Mouse (Mus musculus): ENCODE measurements around the gene P2ry6. TPM values are rescaled to one million over a fixed set of nuclear protein-coding genes. Genes with fewer than 3 reads are reported as not detected.

The P2ry6 gene
- polyA plus RNA-seq, 1 experiment from 2014 or later = 2.3 TPM

- 32% methylated on average over 3 of the region's 3 CpGs for WGBS
- no peaks in the 10 kb centered on the region for H3K36me3 ChIP-seq (ENCODE audit: control insufficient read depth, insufficient read depth, low read length)
- H3K4me3 ChIP-seq (ENCODE audit: low read depth, low read length) = no peak overlapping the region
- H3K4me1 ChIP-seq (ENCODE audit: control insufficient read depth, insufficient read depth, low read length) = no peaks in the 10 kb centered on the region
- ATAC-seq (no peak), DNase-seq (ENCODE audit: low spot score) (no peak)
- peaks cover 18% of the 10 kb centered on the region for H3K27me3 ChIP-seq (replicated peaks; ENCODE audit: control insufficient read depth, insufficient read depth, low read length)
- no peak overlapping the region for H3K27ac ChIP-seq (ENCODE audit: low read depth, low read length)
- no peaks in the 10 kb centered on the region for H3K9me3 ChIP-seq (replicated peaks; ENCODE audit: control insufficient read depth, low read length)
- no peak overlapping the region for H3K9ac ChIP-seq (ENCODE audit: low read length)
- H3K4me2 ChIP-seq (ENCODE audit: low read length) = no peak overlapping the region
Measured at GRCm38 (mm10) chr7:100972875-100973274, 1.6 kb downstream of the P2ry6 start.

DNA sequence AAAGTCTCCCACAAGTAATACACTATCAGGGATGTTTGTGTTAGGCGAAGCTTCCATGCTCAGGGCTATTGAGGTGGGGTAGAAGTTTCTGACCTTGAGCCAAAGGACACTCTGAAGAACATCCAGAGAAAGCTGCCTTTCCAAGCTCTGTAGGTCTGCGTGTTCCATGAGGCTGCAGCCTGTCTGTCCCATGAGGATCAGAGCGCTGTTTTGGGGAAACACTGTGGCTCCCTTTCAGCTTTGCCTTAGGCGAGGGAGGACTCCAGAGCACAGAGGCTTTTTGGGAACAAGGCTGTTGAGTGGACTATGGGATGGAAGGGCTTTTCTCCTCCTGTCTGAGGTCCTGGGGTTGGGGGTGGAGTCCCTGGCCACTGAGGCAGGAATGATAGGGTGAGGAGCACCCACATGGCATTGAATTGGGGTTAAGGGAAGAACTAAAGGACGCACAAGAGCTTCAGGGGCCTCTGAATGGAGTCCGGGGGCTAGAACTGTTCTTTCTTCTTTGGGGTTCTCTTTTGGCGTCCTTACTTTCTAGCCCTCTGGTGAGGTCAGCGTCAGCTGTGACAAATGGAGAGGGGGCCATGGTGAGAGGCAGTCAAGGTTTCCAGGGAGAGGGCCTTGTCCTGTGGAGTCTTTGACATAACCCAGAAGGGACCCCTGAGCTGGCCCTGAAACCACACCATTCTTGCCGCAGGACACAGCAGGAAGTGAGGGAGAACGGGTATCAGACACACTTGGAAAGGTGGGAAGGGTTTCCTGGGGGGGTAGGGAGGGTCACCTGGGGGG is 5.4 kb downstream of the P2ry6 start:
- WGBS = 84% methylated on average over 10 of the region's 10 CpGs
- ATAC-seq = no peak
- no peaks in the 10 kb centered on the region for H3K36me3 ChIP-seq (ENCODE audit: control insufficient read depth, insufficient read depth, low read length)

DNA sequence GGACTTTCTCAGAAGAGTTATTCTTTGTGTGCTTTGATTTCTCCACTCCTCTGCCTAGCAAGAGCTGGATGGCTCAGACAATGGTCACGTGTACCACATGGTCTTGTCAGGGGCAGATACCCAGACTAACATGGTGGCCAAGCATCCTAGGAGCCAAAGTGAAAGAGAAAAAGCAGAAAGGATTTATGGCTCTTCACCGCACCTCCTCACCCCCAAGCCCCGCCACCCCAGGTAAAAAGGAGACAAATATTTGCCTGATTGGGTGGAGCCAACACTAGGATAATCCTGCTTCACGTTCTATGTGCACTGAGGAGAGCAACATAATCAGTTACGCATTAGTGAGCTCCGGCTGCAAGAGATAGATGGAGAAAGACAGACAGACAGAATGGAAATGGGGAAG is 6.1 kb downstream of the P2ry6 start:
- no peaks in the 10 kb centered on the region for H3K9me3 ChIP-seq (replicated peaks; ENCODE audit: control insufficient read depth, low read length)
- H3K9ac ChIP-seq (ENCODE audit: low read length) = no peak overlapping the region
- H3K4me3 ChIP-seq (ENCODE audit: low read depth, low read length) = no peak overlapping the region
- no peak for DNase-seq (ENCODE audit: low spot score)
- no peak overlapping the region for H3K4me2 ChIP-seq (ENCODE audit: low read length)
- no peaks in the 10 kb centered on the region for H3K36me3 ChIP-seq (ENCODE audit: control insufficient read depth, insufficient read depth, low read length)
- no peaks in the 10 kb centered on the region for H3K4me1 ChIP-seq (ENCODE audit: control insufficient read depth, insufficient read depth, low read length)
- no peak overlapping the region for H3K27ac ChIP-seq (ENCODE audit: low read depth, low read length)
- peaks cover under 1% of the 10 kb centered on the region; the same call in 1 of the 2 replicates for H3K27me3 ChIP-seq (replicated peaks; ENCODE audit: control insufficient read depth, insufficient read depth, low read length)
- ATAC-seq = no peak
- whole genome bisulfite sequencing = 75% methylated on average over 6 of the region's 6 CpGs

More for the DNA sequence above, 5.4 kb downstream of the P2ry6 start:
- Histone ChIP-seq H3K9me3 (replicated peaks; ENCODE audit: control insufficient read depth, low read length) (no peaks in the 10 kb centered on the region), H3K4me3 (ENCODE audit: low read depth, low read length) (no peak overlapping the region), H3K9ac (ENCODE audit: low read length) (no peak overlapping the region), H3K4me2 (ENCODE audit: low read length) (no peak overlapping the region), H3K27ac (ENCODE audit: low read depth, low read length) (no peak overlapping the region), H3K27me3 (replicated peaks; ENCODE audit: control insufficient read depth, insufficient read depth, low read length) (peaks cover 8% of the 10 kb centered on the region), H3K4me1 (ENCODE audit: control insufficient read depth, insufficient read depth, low read length) (no peaks in the 10 kb centered on the region)
- DNase-seq (ENCODE audit: low spot score) = no peak

- no peak overlapping the region for H3K27ac ChIP-seq (ENCODE audit: low read depth, low read length)
- no peaks in the 10 kb centered on the region for H3K27me3 ChIP-seq (replicated peaks; ENCODE audit: control insufficient read depth, insufficient read depth, low read length)
- no peak overlapping the region for H3K4me3 ChIP-seq (ENCODE audit: low read depth, low read length)
- no peak for DNase-seq (ENCODE audit: low spot score)
- H3K4me2 ChIP-seq (ENCODE audit: low read length) = no peak overlapping the region
- WGBS = 75% methylated on average over 9 of the region's 9 CpGs
- H3K36me3 ChIP-seq (ENCODE audit: control insufficient read depth, insufficient read depth, low read length) = no peaks in the 10 kb centered on the region
- H3K9ac ChIP-seq (ENCODE audit: low read length) = no peak overlapping the region
- no peaks in the 10 kb centered on the region for H3K9me3 ChIP-seq (replicated peaks; ENCODE audit: control insufficient read depth, low read length)
- no peak for ATAC-seq
- H3K4me1 ChIP-seq (ENCODE audit: control insufficient read depth, insufficient read depth, low read length) = no peaks in the 10 kb centered on the region
Measured at GRCm38 (mm10) chr7:100967850-100968249, 6.6 kb downstream of the P2ry6 start.

- no peak for ATAC-seq
Measured at GRCm38 (mm10) chr7:100966014-100966413, 8.4 kb downstream of the P2ry6 start.

DNA sequence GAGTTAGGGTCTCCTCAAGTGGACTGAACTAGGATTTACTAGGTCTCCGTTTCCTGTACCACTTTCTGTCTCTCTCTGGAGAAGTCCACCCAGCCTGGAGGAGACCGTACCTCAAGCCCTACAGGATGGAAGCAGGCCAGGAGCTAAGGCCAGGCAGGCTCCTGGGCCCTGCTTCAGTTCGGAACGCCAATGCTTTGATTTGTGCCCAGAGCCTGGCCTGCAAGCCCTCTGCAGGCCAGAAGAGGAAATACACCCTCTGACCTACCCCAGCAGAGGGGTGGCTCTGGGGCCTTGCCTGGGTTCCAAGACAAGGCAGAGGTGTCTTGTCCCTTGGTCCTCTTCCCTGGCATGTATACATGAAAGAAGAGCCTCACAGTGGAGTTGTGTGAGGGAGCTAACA is 9.4 kb downstream of the P2ry6 start:
- DNase-seq (ENCODE audit: low spot score) = peak; percentile 52
- peak; percentile 48; the same call in 1 of the 2 replicates for ATAC-seq

More at GRCm38 (mm10) chr7:100966014-100966413, 8.4 kb downstream of the P2ry6 start:
- Histone ChIP-seq H3K4me3 (ENCODE audit: low read depth, low read length) (no peak overlapping the region), H3K36me3 (ENCODE audit: control insufficient read depth, insufficient read depth, low read length) (no peaks in the 10 kb centered on the region), H3K27me3 (replicated peaks; ENCODE audit: control insufficient read depth, insufficient read depth, low read length) (no peaks in the 10 kb centered on the region), H3K9ac (ENCODE audit: low read length) (no peak overlapping the region), H3K27ac (ENCODE audit: low read depth, low read length) (no peak overlapping the region), H3K4me1 (ENCODE audit: control insufficient read depth, insufficient read depth, low read length) (no peaks in the 10 kb centered on the region), H3K9me3 (replicated peaks; ENCODE audit: control insufficient read depth, low read length) (no peaks in the 10 kb centered on the region), H3K4me2 (ENCODE audit: low read length) (no peak overlapping the region)
- DNase-seq (ENCODE audit: low spot score) = no peak
- WGBS = 71% methylated on average over 7 of the region's 7 CpGs

GRCm38 (mm10) chr7:100964242-100964641 is 10.2 kb downstream of the P2ry6 start:
- no peak overlapping the region for H3K27ac ChIP-seq (ENCODE audit: low read depth, low read length)
- no peak for DNase-seq (ENCODE audit: low spot score)
- no peaks in the 10 kb centered on the region for H3K36me3 ChIP-seq (ENCODE audit: control insufficient read depth, insufficient read depth, low read length)
- H3K27me3 ChIP-seq (replicated peaks; ENCODE audit: control insufficient read depth, insufficient read depth, low read length) = no peaks in the 10 kb centered on the region
- H3K4me2 ChIP-seq (ENCODE audit: low read length) = no peak overlapping the region
- H3K9me3 ChIP-seq (replicated peaks; ENCODE audit: control insufficient read depth, low read length) = no peaks in the 10 kb centered on the region
- no peak overlapping the region for H3K9ac ChIP-seq (ENCODE audit: low read length)
- WGBS = 61% methylated on average over 6 of the region's 6 CpGs
- no peak overlapping the region for H3K4me3 ChIP-seq (ENCODE audit: low read depth, low read length)
- no peaks in the 10 kb centered on the region for H3K4me1 ChIP-seq (ENCODE audit: control insufficient read depth, insufficient read depth, low read length)
- no peak for ATAC-seq

More for the DNA sequence above, 9.4 kb downstream of the P2ry6 start:
- H3K4me1 ChIP-seq (ENCODE audit: control insufficient read depth, insufficient read depth, low read length) = no peaks in the 10 kb centered on the region
- H3K9ac ChIP-seq (ENCODE audit: low read length) = no peak overlapping the region
- H3K4me3 ChIP-seq (ENCODE audit: low read depth, low read length) = no peak overlapping the region
- no peak overlapping the region for H3K27ac ChIP-seq (ENCODE audit: low read depth, low read length)
- H3K27me3 ChIP-seq (replicated peaks; ENCODE audit: control insufficient read depth, insufficient read depth, low read length) = no peaks in the 10 kb centered on the region
- no peaks in the 10 kb centered on the region for H3K36me3 ChIP-seq (ENCODE audit: control insufficient read depth, insufficient read depth, low read length)
- no peak overlapping the region for H3K4me2 ChIP-seq (ENCODE audit: low read length)
- no peaks in the 10 kb centered on the region for H3K9me3 ChIP-seq (replicated peaks; ENCODE audit: control insufficient read depth, low read length)
- WGBS = 18% methylated on average over 4 of the region's 4 CpGs

DNA sequence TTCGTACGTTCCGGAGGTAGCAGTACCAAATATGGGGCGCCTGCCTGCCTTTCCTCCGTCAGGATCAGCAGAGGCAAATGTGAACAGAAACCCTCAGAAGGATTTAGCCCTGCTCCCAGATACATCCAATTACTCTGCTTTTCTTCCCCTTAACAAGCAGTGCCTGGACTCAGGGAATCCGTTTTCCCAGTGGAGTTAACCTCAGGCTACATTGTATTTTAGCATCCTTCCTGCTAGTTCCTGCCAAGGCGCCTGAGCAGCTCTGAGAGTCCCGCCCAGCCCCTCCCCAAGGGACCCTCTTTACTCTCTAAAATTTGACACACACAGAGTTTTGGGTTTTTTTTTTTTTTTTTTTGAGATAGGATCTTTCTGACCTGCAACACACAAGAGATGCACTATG is 11.1 kb downstream of the P2ry6 start:
- Histone ChIP-seq H3K36me3 (ENCODE audit: control insufficient read depth, insufficient read depth, low read length) (no peaks in the 10 kb centered on the region), H3K4me2 (ENCODE audit: low read length) (no peak overlapping the region), H3K9ac (ENCODE audit: low read length) (no peak overlapping the region), H3K27me3 (replicated peaks; ENCODE audit: control insufficient read depth, insufficient read depth, low read length) (no peaks in the 10 kb centered on the region), H3K4me1 (ENCODE audit: control insufficient read depth, insufficient read depth, low read length) (no peaks in the 10 kb centered on the region), H3K9me3 (replicated peaks; ENCODE audit: control insufficient read depth, low read length) (no peaks in the 10 kb centered on the region), H3K4me3 (ENCODE audit: low read depth, low read length) (no peak overlapping the region), H3K27ac (ENCODE audit: low read depth, low read length) (no peak overlapping the region)
- 65% methylated on average over 8 of the region's 8 CpGs for WGBS
- DNase-seq (ENCODE audit: low spot score) (no peak), ATAC-seq (no peak)

DNA sequence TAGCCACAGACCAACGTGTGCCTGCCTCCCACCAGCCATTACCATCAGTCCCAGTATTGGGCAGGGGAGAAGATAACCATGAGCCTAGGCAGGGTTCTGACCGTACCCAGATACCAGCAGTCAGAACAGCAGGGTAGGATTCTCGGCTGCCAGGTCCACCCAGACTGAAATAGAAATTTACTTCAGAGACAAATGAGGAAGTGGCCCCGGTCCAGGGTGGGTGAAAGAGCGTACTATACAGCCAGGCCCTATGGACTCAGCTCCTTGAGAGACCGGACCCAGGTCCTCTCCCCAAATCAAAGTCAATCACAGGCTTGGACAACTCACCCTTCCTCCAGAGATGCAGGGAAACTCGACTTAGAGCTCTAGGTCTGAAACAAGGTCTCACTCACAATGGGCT is 13.3 kb downstream of the P2ry6 start:
- Histone ChIP-seq H3K36me3 (ENCODE audit: control insufficient read depth, insufficient read depth, low read length) (no peaks in the 10 kb centered on the region), H3K4me2 (ENCODE audit: low read length) (no peak overlapping the region), H3K27ac (ENCODE audit: low read depth, low read length) (no peak overlapping the region), H3K27me3 (replicated peaks; ENCODE audit: control insufficient read depth, insufficient read depth, low read length) (no peaks in the 10 kb centered on the region), H3K4me1 (ENCODE audit: control insufficient read depth, insufficient read depth, low read length) (no peaks in the 10 kb centered on the region), H3K4me3 (ENCODE audit: low read depth, low read length) (no peak overlapping the region), H3K9ac (ENCODE audit: low read length) (no peak overlapping the region), H3K9me3 (replicated peaks; ENCODE audit: control insufficient read depth, low read length) (no peaks in the 10 kb centered on the region)
- ATAC-seq = no peak
- no peak for DNase-seq (ENCODE audit: low spot score)
- WGBS = 77% methylated on average over 7 of the region's 7 CpGs
